Mouse (Mus musculus) testis, postnatal 14 days (tissue): Measurements from ENCODE around the gene Hepacam2.
A peak's percentile ranks its signal among the peaks of the same experiment; 100 is the strongest.
"Not testable (repeated sequence)": the region's sequence is repeated elsewhere in the genome, so short reads cannot be mapped to it uniquely, and the experiment has no call there.

Source experiments
- DNase-seq: peaks from one replicate; pipeline ENCODE4 v3.0.0; 2021; ENCODE audit warnings: low spot score

The Hepacam2 gene

GRCm38 (mm10) chr6:3498162-3498848 lies at the start of gene Hepacam2, which contains the start of gene Vps50:
Hepacam2 (minus strand) TSS chr6:3498298.
Vps50 (plus strand) TSS chr6:3498382.
- peak; percentile 91 for DNase-seq

DNA sequence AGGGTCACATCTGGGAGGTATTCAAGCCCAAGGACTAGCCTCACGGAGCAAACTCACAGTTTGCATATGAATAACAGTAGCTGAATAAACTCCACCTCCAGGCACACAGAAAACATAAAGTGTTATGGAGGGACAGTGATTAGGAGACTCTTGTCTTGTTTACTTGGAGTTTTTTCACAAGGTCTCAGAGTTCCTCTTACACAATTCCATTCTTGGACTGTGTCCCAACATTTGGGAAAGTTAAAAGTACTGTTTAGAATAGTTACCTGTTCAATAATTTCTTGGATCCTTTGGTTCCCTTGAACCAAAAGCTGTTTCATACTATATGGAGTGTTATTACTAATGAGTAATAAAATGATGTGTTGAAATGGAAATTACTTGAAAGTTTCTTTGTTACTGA lies 46.9 kb upstream of the Hepacam2 start:
- DNase-seq, result no peak

DNA sequence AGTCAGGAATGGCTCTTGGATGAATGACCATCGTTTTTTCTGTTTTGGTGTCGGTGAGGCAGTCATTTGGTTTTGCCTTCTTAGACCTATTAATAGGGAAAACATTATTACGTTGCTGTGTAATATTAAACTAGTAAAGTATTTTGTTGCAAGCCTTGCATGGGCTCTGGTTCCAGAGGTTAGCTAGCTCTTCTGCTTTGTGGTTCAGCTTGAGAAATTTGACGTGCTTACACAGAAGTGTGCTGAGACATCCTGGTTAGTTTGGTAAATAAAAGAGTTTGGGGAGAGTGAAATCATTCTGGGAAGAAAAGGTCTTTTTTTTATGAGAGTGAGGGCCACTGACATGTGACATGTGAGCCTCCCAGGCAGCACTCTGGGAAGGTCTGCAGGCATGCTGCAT lies 45.8 kb upstream of the Hepacam2 start:
- no peak for DNase-seq

DNA sequence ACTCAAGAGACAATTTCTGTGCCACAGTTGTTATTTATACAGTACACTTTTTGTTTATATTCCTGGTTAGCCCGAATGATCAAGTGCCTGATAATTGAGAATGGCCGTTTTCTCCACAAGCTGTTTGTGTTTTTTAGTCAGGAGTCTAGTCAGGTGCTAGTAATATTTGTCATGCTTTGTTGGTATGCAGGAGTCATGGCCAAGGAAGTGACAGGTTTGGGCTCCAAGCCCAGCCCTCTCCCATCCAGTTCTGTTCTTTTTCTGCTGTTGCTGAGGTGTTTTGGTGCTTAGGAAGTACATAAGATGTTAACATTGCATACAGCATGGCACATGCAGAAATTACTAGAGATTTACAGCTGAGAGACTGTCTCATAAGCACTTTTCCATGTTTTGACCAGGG lies 41.4 kb upstream of the Hepacam2 start:
- no peak for DNase-seq

- DNase-seq, result no peak
Measured at GRCm38 (mm10) chr6:3536048-3536447, 38.0 kb upstream of the Hepacam2 start.

DNA sequence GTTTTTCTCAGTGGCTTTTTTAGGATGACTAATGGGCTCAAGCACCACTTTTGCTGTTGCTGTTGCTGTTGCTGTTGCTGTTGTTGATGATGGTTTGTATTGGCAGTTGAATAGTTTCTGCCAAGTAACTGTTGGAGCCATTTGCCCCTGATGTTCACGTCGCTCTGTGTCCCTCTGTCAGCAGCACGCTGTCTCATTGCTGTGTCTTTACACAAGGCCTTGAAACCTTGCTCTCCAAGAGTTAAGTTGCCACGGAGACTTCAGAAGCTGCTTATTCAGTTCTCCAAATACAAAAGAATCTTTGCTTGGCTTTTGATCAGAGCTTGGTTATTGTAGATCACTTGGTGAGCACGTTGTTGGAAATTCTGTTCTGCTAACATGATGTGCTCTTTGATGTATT lies 33.3 kb upstream of the Hepacam2 start:
- no peak for DNase-seq

DNA sequence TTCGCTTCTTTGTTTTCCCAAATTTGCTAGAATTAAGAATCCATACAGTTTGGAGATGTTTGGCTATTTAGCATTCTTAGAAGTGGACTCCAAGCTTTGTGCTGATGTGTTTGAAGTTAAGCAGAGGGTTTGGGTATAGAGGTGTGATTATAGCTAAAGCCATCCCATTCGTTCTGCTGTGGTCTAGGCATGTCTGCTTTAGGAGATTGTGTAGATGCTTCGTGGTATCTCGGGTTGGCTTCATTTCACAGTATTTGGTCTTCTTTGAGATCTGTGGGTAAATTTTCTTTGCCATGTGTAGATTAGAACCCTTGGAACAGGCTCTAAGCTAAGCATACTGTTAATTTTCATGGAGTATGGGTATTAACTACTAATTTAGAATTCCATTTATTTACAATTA lies 30.1 kb upstream of the Hepacam2 start:
- no peak for DNase-seq

DNA sequence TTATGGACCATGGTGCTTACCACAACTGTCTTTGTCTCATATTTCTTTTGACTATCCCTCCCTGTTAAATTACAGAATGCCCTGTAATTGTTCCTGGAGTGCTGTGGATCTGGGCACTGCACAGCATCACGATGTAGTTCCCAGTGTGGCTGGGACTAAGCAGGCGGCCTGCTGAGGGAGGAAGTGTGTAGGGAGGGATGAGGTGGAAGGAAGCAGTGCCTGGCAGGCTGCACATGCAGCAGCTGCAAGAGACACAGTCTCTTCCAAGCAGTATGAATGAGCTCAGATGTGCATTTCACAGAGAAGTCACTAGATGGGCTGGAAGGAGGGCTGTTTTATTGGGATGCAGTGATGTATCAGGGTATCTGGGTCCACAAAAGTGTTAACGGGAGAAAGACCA lies 14.5 kb upstream of the Hepacam2 start:
- no peak for DNase-seq

DNA sequence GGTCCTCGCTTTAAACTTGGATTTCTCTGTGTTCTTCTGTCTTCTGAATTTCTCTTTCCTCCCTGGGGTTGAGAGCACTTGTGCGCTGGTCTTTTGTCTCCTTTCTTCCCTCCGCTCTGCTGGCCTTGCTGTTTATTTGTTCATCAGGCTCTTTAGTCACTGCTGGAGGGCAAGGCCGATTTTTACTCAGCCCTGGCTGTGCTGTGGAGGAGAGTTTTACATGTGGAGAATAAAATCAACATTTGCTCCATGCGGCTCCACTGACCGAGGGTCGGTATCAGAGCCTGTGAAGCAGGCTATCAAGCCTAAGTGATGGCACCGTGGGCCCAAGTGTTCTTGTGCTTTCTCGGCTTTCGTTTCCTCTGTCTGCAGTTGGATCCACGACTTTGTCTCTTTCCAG lies 13.5 kb upstream of the Hepacam2 start:
- no peak for DNase-seq

- DNase-seq, result no peak
Measured at GRCm38 (mm10) chr6:3511116-3511515, 13.0 kb upstream of the Hepacam2 start.

GRCm38 (mm10) chr6:3509782-3510181 lies 11.7 kb upstream of the Hepacam2 start:
- DNase-seq, result no peak

GRCm38 (mm10) chr6:3508151-3508550 lies 10.1 kb upstream of the Hepacam2 start:
- not testable (repeated sequence) for DNase-seq

- DNase-seq, result no peak
Measured at GRCm38 (mm10) chr6:3507078-3507477, 9.0 kb upstream of the Hepacam2 start.

- no peak for DNase-seq
Measured at GRCm38 (mm10) chr6:3505289-3505688, 7.2 kb upstream of the Hepacam2 start.

- DNase-seq, result no peak
Measured at GRCm38 (mm10) chr6:3500286-3500685, 2.2 kb upstream of the Hepacam2 start.

DNA sequence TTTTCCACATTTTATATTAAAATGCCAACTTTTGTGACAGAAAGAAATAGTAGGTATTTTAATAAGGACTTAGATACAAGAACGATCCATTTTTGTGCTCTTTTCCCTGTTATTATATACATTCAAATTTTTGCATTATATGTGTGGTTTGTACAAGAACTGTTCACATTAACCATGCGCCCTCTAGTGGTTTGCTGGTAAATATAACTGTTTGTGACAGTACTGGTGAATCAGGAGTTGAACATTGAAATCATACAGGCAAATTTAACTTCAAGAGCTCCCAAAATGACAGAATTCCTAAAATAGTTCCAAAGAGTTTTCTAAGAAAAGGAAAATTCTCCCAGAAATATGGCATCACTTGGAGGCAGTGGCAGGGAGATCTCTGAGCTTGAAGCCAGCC lies 1.9 kb downstream of the Hepacam2 start:
- no peak for DNase-seq

- no peak for DNase-seq
Measured at GRCm38 (mm10) chr6:3494285-3494684, 3.8 kb downstream of the Hepacam2 start.

GRCm38 (mm10) chr6:3487355-3487754 lies 10.7 kb downstream of the Hepacam2 start:
- DNase-seq, result no peak

DNA sequence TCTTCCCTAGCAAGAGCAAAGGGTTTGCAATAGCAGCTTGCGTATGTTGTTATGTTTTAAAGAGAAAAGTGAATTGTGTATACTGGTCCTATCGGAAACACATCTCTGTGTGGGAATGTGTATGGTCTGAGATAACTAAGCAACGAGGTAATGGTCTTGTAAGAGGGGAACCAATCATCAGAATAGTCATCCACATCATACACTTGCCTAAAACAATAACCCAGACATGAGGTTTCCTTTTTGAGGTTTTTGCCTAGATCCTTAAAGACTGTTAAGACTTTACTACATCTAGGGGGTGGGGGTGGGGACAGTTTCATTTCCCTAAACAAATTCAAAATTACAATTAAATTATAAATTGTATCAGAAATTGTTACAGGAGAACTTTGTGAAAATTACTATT lies 13.0 kb downstream of the Hepacam2 start:
- no peak for DNase-seq

DNA sequence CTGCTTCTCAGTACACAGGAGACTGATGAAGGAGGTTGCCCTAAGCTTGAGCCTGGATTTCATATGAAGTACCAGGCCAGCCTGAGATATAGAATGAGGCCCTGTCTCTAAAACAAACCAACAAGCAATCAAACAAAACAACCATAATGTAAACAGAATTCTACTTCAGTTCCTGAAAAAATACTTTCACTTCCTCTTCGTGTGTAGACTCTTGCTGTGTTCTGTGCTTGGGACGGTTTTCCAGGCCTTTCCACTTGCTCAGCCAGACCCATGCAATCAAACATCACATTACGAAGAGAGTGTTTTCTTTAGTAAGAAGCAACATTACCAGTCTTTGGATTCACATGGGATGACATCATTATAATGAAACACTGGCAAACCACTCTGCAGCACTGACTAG lies 16.4 kb downstream of the Hepacam2 start:
- DNase-seq, result no peak

GRCm38 (mm10) chr6:3479853-3480252 lies 18.2 kb downstream of the Hepacam2 start:
- DNase-seq, result no peak

GRCm38 (mm10) chr6:3476299-3476698 lies 21.8 kb downstream of the Hepacam2 start:
- no peak for DNase-seq

DNA sequence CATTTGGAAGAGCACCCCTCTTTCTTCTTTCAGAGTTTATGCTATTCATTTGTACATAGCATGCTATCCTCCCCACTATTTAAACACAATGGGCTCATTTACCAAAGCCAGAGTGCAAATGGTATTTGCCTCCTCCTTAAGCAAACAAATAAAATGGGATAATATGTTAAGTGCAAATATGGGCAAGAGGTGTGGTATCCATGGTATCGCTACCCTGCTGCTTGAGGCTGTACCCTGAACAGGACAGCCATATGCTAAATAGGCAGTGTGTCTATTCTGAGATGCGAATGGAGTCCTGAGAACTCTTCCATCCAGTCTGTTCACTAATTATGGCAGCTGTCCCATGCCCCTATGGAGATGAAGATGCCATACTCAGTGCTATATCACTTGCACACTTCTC lies 27.4 kb downstream of the Hepacam2 start:
- DNase-seq, result no peak

DNA sequence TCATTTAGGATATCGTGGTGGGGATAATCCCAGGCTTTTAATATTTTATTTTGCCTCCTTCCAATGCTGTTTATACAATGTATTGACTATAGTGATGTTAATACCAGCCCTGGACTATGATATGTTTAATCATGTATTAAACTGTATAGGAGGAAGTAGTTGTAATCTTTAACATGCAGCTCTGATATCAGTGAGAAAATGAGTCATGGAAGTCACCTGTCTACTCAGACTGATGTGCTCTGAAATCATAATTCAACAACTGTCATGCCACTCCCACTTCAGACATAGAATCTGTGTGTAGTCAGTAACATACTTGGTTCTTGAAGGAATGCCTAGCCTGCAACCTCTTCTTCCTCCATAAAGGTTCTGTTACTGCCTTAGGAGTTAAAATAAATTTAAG lies 29.5 kb downstream of the Hepacam2 start:
- DNase-seq, result no peak
